Mouse (Mus musculus) CH12.LX (cell line): ENCODE data around the gene Spen.

Experiments used
- CHD2 ChIP-seq: IDR thresholded peaks from 2 replicates; pipeline ENCODE4 v1.6.1; 2011; ENCODE audit warnings: low read length, improper control_type of control experiment
- CTCF ChIP-seq, 2 experiments: IDR thresholded peaks in 1 of 2; conservative IDR thresholded peaks in 1 of 2; 2 replicates each; pipeline ENCODE4 v1.5.1; 2011 to 2012; ENCODE audit warnings: low read depth in 2 of 2, low read length in 2 of 2, improper control_type of control experiment in 1 of 2, inconsistent platforms in 1 of 2, mild to moderate bottlenecking in 1 of 2, moderate library complexity in 1 of 2
- E2F4 ChIP-seq: IDR thresholded peaks from 2 replicates; pipeline ENCODE4 v1.6.1; 2011; ENCODE audit warnings: low read depth, low read length, improper control_type of control experiment; ENCODE audit not compliant: insufficient replicate concordance
- POLR2A ChIP-seq: IDR thresholded peaks from 2 replicates; pipeline ENCODE4 v1.6.1; 2011; ENCODE audit warnings: low read depth, mild to moderate bottlenecking, improper control_type of control experiment, low read length
- RAD21 ChIP-seq: IDR thresholded peaks from 2 replicates; pipeline ENCODE4 v1.6.1; 2011; ENCODE audit warnings: low read depth, mild to moderate bottlenecking, low read length, improper control_type of control experiment, moderate library complexity
- TBP ChIP-seq: conservative IDR thresholded peaks from 2 replicates; pipeline ENCODE4 v1.6.1; 2011; ENCODE audit warnings: low read depth, low read length, improper control_type of control experiment

GRCm38 (mm10) chr4:141543593-141543992 is 5.2 kb upstream of the Spen start:
- no peak for TF ChIP-seq POLR2A
- TF ChIP-seq CTCF (conservative IDR thresholded peaks at IDR 0.05 in 1 of 2, IDR thresholded peaks at IDR 0.05 in 1 of 2; ENCODE audit: low read depth in 2 of 2, low read length in 2 of 2): no peak
- TF ChIP-seq E2F4: no peak
- no peak for TF ChIP-seq RAD21
- TF ChIP-seq CHD2: no peak
- no peak for TF ChIP-seq TBP
